Mouse (Mus musculus) urinary bladder, postnatal 0 days (tissue): Measurements from ENCODE around the gene Klhl12. TPM values are rescaled to one million over a fixed set of nuclear protein-coding genes. Genes with fewer than 3 reads are reported as not detected.

Source experiments
- polyA plus RNA-seq: library from polyadenylated mRNA; unstranded; fragments of >200 nt; fragmentation: Nextera tagmentation; extraction: Ambion mirVana; gene quantifications from 2 replicates; pipeline ENCODE4 v1.2.1, GENCODE M21; 2015

The Klhl12 gene
- 12.1 and 12.8 TPM in 2 replicates for polyA plus RNA-seq

GRCm38 (mm10) chr1:134454904-134455824, at the start of gene Klhl12:
Klhl12 (plus strand) TSS chr1:134455531.

GRCm38 (mm10) chr1:134415168-134415831, 40.0 kb upstream of the Klhl12 start, which contains the start of gene Adipor1:
Adipor1 (plus strand) TSS chr1:134415378.

GRCm38 (mm10) chr1:134494428-134495215, 39.3 kb downstream of the Klhl12 start, which contains the start of gene Rabif:
Rabif (plus strand) TSS chr1:134494648.

Other genes starting within 250 kb of the Klhl12 start
- 0.18 and 0.40 TPM in 2 replicates for gene Adora1, start 220.1 kb upstream of the Klhl12 start, polyA plus RNA-seq
- not detected in 2 replicates for gene Myog, start 165.5 kb upstream of the Klhl12 start, polyA plus RNA-seq
- gene Ppfia4, start 122.6 kb upstream of the Klhl12 start, polyA plus RNA-seq: 2.4 and 2.6 TPM in 2 replicates
- gene Tmem183a, start 93.6 kb upstream of the Klhl12 start, polyA plus RNA-seq: 41.2 and 52.5 TPM in 2 replicates
- gene 4933406M09Rik, start 69.6 kb upstream of the Klhl12 start, polyA plus RNA-seq: not detected in 2 replicates
- gene Cyb5r1, start 50.0 kb upstream of the Klhl12 start, polyA plus RNA-seq: 24.3 and 24.4 TPM in 2 replicates
- 99.2 and 102 TPM in 2 replicates for gene Adipor1, start 40.2 kb upstream of the Klhl12 start, polyA plus RNA-seq
- gene Rabif, start 39.1 kb downstream of the Klhl12 start, polyA plus RNA-seq: 27.2 and 27.4 TPM in 2 replicates
- not detected in 2 replicates for gene Mgat4e, start 94.2 kb downstream of the Klhl12 start, polyA plus RNA-seq
- gene Kdm5b, start 104.6 kb downstream of the Klhl12 start, polyA plus RNA-seq: 33.6 and 35.8 TPM in 2 replicates
- gene Syt2, start 191.1 kb downstream of the Klhl12 start, polyA plus RNA-seq: 0.65 and 1.0 TPM in 2 replicates